Mouse (Mus musculus) midbrain, embryonic 12.5 days (tissue): ENCODE measurements around the gene Sgip1. TPM values are rescaled to one million over a fixed set of nuclear protein-coding genes. Genes with fewer than 3 reads are reported as not detected.

Source experiments
- ATAC-seq: fragments of 200-750 bp; cut with Nextera tagmentation; 2 replicates; pipeline ENCODE4 v1.8.0; 2017; ENCODE audit warnings: low read depth, moderate TSS enrichment, moderate library complexity; ENCODE audit not compliant: low FRiP score
- H3K27ac ChIP-seq: fragments of 300-500 bp; sonication (generic); replicated peaks from 2 replicates; pipeline ENCODE4 v1.5.1; 2016; ENCODE audit warnings: mild to moderate bottlenecking
- H3K27me3 ChIP-seq: fragments of 300-500 bp; sonication (generic); 2 replicates; pipeline ENCODE4 v1.6.1; 2016; ENCODE audit warnings: mild to moderate bottlenecking
- H3K36me3 ChIP-seq: fragments of 300-500 bp; sonication (generic); 2 replicates; pipeline ENCODE4 v1.6.1; 2016
- H3K4me1 ChIP-seq: fragments of 300-500 bp; sonication (generic); 2 replicates; pipeline ENCODE4 v1.6.1; 2016
- H3K4me2 ChIP-seq: fragments of 300-500 bp; sonication (generic); replicated peaks from 2 replicates; pipeline ENCODE4 v1.6.1; 2016; ENCODE audit warnings: mild to moderate bottlenecking, moderate library complexity
- H3K4me3 ChIP-seq: fragments of 300-500 bp; sonication (generic); 2 replicates; pipeline ENCODE4 v1.5.1; 2016; ENCODE audit warnings: mild to moderate bottlenecking
- H3K9ac ChIP-seq: fragments of 300-500 bp; sonication (generic); replicated peaks from 2 replicates; pipeline ENCODE4 v1.6.1; 2016; ENCODE audit warnings: mild to moderate bottlenecking, moderate library complexity
- H3K9me3 ChIP-seq: fragments of 300-500 bp; sonication (generic); 2 replicates; pipeline ENCODE4 v1.6.1; 2016; ENCODE audit warnings: mild to moderate bottlenecking
- WGBS: fragments of 180-500 bp; shearing (Covaris S2); methylation state at CpG from one replicate; pipeline ENCODE4 v1.1.7; 2016; 5-methylcytosine and 5-hydroxymethylcytosine counted together
- polyA plus RNA-seq: library from polyadenylated mRNA; unstranded; fragments of >200 nt; fragmentation: Nextera tagmentation; extraction: Ambion mirVana; gene quantifications from 2 replicates; pipeline ENCODE4 v1.2.1, GENCODE M21; 2016

The Sgip1 gene
- polyA plus RNA-seq, 1 experiment from 2014 or later = 32.5 TPM

DNA sequence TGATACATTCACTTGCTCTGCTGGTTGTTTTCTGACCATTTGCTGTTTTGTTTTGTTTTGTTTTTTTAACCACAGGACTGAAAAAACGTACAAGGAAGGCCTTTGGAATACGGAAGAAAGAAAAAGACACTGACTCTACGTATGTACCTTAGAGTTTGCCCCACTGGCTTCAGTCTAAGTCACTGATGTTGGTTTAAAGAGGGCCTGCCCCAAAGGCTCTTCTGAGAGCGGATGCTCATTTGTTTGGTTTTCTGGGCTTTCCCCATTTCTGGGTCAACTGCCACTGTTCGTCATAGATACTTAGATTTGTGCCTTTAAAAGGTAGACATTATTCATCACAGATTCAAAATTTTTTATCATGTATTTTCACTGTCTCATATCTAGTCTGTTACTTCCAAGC lies 111.7 kb downstream of the Sgip1 start:
- WGBS = 73% methylated on average over 5 of the region's 5 CpGs
- no peak for ATAC-seq

DNA sequence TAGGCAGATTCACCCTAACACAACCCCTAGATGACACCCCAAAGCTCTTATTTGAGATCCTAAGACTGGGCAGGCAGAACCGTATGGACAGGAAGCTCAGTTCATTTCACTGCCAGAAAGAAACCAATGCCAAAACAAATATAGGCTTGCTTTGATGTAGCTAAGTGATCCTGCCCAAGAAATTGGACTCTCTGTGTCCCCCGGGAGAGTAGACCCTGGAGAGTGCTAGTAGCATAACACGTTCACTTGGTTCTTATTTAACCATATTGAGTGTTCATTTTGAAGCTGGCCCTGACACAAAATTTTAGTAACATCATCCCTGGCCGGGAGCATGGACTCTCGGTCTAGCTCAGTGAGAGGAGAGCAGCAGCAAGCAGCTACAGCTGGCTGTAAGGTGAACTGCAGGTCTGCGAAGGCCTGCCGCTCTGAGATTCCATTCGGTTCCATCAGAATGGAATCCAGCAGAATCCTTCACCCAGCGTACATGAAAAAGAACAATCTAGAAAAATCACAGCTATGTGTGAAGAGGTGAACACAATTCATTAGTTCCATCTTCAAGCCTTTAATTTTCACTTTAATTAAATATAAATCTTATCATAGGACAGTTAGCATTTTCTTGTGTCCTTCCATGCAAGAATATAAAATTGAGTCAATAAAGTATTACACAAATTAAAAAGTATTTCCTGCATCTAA lies 112.4 kb downstream of the Sgip1 start:
- Histone ChIP-seq H3K27me3 (no peaks in the 10 kb centered on the region), H3K36me3 (no peaks in the 10 kb centered on the region), H3K9ac (no peak overlapping the region), H3K4me2 (no peak overlapping the region), H3K9me3 (no peaks in the 10 kb centered on the region), H3K4me3 (no peak overlapping the region), H3K27ac (no peak overlapping the region), H3K4me1 (peaks cover 19% of the 10 kb centered on the region)
- 71% methylated on average over 9 of the region's 9 CpGs for WGBS
- no peak for ATAC-seq

More for the DNA sequence above, 111.7 kb downstream of the Sgip1 start:
- no peak overlapping the region for H3K4me3 ChIP-seq
- H3K27me3 ChIP-seq = no peaks in the 10 kb centered on the region
- no peak overlapping the region for H3K9ac ChIP-seq
- no peak overlapping the region for H3K4me2 ChIP-seq
- H3K36me3 ChIP-seq = no peaks in the 10 kb centered on the region
- no peak overlapping the region for H3K27ac ChIP-seq
- peaks cover 19% of the 10 kb centered on the region for H3K4me1 ChIP-seq
- no peaks in the 10 kb centered on the region for H3K9me3 ChIP-seq

DNA sequence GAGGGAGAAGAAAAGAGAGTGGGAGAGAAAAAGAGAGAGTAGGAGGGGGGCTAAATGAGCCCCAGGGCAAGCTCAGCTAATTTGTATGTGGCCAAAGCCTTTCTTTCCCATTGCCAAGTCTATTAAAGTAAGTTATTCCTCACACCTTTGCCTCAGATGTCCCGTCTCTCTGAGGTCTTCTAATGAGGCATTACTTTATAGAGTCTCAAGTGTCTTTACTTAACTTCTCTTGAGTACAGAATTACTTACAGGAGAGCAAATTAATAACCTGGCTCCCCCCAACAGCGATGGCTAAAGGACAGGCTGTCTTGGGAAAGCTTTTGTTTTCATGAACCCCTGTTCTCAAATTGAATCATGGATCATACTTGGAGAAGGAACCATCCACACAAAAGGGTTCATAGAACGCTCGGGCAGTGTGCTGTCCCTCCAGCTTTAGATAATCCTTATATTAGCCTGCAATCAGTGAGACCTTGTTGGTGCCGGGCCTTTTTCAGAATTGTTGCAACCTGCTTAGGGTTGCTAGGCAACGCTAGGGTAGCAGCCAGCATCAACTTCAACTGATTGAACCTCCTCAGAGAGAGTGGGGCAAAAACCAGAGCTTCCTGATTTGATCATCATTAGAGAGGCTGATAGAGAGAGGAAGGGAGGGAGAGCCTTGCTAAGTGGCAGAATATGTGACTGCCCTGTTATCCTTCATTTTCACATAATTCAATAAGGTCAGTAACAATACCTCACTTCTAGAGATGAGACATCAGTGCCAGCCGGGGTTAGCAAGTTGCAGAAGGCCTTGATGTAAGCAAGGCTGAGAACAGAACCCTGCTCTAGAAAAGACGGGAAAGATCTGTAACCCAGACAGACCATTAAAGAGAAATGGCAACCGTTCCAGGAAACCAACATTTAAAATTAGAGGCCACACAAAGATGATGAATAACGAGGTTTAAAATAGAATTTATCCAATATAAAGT lies 114.1 kb downstream of the Sgip1 start:
- H3K27me3 ChIP-seq = no peaks in the 10 kb centered on the region
- peaks cover 19% of the 10 kb centered on the region for H3K4me1 ChIP-seq
- 35% methylated on average over 10 of the region's 10 CpGs for WGBS
- ATAC-seq = peak; percentile 89
- peak overlapping the region; percentile 35; the same call in 1 of the 2 replicates for H3K27ac ChIP-seq
- H3K9ac ChIP-seq = no peak overlapping the region
- H3K4me3 ChIP-seq = no peak overlapping the region
- H3K9me3 ChIP-seq = no peaks in the 10 kb centered on the region
- H3K4me2 ChIP-seq = peak overlapping the region; percentile 12; the same call in 1 of the 2 replicates
- H3K36me3 ChIP-seq = no peaks in the 10 kb centered on the region

DNA sequence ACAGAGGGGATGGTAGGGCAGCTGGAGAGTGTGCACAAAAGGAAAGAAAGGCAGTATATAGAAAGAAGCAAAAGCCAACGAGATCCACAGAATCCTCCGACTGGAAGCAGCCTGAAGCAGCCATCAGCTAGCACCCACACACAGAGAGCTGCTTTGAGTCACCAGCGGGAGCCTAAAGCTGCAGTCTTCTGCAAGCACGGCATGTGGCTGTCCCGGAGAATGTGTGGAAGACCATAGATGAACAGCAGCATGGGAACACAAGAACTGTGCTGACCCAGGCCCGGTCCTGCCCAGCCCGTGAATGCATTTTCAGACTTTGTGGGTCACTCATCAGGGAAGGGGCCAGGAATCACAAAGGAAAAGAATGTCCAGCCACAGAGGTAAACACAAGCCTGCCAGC lies 115.0 kb downstream of the Sgip1 start:
- Histone ChIP-seq H3K27me3 (no peaks in the 10 kb centered on the region), H3K4me3 (no peak overlapping the region), H3K4me1 (peaks cover 19% of the 10 kb centered on the region), H3K36me3 (no peaks in the 10 kb centered on the region), H3K9me3 (no peaks in the 10 kb centered on the region), H3K27ac (peak overlapping the region; percentile 16; the same call in 1 of the 2 replicates), H3K4me2 (peak overlapping the region; percentile 16), H3K9ac (no peak overlapping the region)
- 12% methylated on average over 7 of the region's 7 CpGs for whole genome bisulfite sequencing
- ATAC-seq = peak; percentile 44

DNA sequence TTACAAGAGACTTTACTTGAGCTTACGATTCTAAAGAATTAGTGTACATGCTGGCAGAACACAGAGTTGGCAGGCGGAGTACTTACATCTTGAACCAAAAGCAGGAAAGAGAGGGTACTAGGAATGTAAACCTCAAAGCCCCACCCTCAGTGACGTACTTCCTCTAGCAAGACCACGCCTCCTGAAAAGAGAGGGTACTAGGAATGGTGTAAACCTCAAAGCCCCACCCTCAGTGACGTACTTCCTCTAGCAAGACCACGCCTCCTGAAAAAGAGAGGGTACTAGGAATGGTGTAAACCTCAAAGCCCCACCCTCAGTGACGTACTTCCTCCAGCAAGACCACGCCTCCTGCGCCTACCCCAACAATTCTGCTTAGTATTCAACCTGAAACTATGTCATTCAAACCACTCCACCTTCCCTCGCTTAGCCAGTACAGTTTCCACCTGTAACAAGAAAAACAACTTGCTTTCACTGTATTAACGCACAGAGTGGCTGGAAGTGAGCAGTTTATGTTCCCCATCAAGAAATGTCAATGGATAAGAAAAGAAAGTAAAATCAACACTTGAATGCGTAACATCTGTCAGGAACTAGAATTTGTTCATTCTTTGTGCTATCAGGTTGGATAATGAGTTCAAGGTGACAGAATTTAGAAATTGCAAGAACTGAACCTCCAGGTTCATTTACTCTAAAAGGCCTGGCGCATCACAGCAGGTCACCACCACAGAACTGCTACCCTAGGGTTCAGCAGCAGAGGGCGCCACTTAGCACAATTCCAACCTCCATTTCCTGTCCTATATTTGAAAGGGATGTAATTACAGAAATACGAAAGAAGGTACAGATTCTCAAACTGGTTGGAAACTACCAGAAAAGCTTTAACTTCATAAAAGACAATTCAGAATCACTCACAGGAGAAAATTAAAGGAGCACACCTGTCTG lies 118.4 kb downstream of the Sgip1 start:
- no peaks in the 10 kb centered on the region for H3K36me3 ChIP-seq
- ATAC-seq = no peak
- 92% methylated on average over 15 of the region's 15 CpGs for WGBS
- no peaks in the 10 kb centered on the region for H3K9me3 ChIP-seq
- H3K27me3 ChIP-seq = no peaks in the 10 kb centered on the region
- H3K27ac ChIP-seq = no peak overlapping the region
- no peak overlapping the region for H3K9ac ChIP-seq
- no peak overlapping the region for H3K4me3 ChIP-seq
- peaks cover 19% of the 10 kb centered on the region for H3K4me1 ChIP-seq
- H3K4me2 ChIP-seq = no peak overlapping the region

DNA sequence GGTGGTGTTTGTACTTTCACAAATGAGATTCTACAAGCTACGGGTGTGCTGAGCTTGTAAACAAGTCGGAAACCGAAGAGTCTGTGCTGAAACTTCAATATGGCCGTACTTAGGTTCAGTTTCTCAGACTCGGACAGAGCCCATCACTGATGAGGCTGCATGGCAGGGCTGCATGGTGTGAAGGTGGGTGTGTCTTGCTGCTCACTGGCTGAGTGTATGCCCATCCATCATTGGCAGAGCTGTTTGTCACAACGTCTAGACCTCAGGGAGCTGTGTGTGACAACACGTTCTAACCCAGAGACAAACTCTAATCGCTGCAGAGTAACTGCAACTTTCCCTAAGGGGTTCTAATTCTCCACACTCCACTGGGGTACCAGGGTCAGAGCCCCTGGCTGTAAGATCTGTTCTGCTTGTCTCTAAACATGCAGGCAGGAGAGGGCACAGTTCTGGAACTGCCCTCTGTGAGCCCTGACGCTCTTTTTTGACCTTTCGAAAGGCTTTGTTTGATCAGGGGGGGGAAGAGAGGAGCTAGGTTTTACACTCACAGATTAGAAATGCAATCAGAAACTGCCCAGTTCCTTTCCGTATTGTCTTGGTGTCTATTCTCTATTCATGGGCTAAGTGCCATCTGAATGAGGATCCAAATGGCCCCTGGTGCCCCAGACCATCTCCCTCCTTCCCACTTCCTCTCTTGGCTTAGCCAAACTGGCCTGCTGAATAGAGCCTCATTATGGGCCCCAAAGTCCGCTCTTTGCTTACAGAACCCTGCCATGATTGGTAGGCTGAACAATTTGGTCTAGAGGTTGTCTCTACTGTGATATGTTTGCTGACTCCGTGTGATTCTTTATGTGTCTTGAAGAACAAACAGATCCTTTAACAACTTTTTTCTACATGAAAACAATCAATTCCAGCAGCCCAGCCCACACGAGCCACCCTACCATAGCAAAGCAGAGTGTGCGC lies 121.9 kb downstream of the Sgip1 start:
- Histone ChIP-seq H3K27ac (no peak overlapping the region), H3K36me3 (no peaks in the 10 kb centered on the region), H3K9me3 (no peaks in the 10 kb centered on the region), H3K4me3 (no peak overlapping the region), H3K27me3 (no peaks in the 10 kb centered on the region), H3K9ac (no peak overlapping the region), H3K4me2 (no peak overlapping the region), H3K4me1 (no peaks in the 10 kb centered on the region)
- no peak for ATAC-seq
- 73% methylated on average over 15 of the region's 15 CpGs for WGBS

DNA sequence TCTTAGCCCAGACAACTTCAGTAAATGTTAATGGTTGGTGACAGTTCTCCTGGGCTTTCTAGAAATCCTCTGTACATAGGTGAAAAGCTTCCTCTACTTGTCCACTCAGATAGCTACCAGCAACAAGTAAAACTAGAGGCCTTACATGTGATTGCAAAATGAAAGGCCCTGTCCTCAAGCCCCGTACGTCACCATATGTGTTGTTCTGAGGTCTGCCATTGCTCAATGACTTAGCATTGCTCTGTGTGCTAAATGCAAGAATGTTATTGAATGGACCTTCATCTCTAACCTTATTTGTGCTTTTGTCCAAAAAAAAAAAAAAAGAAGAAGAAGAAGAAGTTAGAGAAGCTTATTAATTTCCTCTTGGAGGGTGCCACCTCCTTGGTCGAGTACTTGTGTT lies 125.4 kb downstream of the Sgip1 start:
- 95% methylated on average over 3 of the region's 3 CpGs for WGBS

DNA sequence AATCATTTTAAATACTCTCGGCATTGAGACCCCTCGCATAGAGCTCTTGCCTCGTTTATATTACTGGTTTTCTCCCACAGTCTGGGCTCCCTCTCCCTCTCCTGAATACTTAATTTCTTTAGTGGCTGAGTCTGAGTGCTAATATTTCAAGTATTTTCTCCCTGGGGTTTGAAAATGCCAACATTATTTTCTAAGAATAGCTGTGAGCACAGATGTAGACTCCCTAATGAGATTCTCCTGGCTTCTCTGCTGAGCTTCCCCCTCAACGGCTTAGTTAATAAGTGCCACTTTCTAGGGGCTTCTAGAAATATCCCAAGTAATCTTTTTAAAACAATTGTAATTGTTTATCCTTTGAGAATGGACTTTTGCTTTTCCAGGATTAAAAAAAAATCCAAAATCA lies 130.2 kb downstream of the Sgip1 start:
- Histone ChIP-seq H3K27me3 (no peaks in the 10 kb centered on the region), H3K9ac (no peak overlapping the region), H3K4me1 (no peaks in the 10 kb centered on the region), H3K9me3 (no peaks in the 10 kb centered on the region), H3K36me3 (peaks cover 3% of the 10 kb centered on the region; the same call in 1 of the 2 replicates), H3K27ac (no peak overlapping the region), H3K4me3 (no peak overlapping the region), H3K4me2 (no peak overlapping the region)
- no peak for ATAC-seq
- WGBS = 67% methylated on average over 4 of the region's 4 CpGs

More for the DNA sequence above, 125.4 kb downstream of the Sgip1 start:
- H3K27ac ChIP-seq = no peak overlapping the region
- no peaks in the 10 kb centered on the region for H3K9me3 ChIP-seq
- H3K4me2 ChIP-seq = no peak overlapping the region
- H3K27me3 ChIP-seq = no peaks in the 10 kb centered on the region
- H3K9ac ChIP-seq = no peak overlapping the region
- H3K36me3 ChIP-seq = 0 out of 2 replicates have a peak, but pooled peaks cover 3% of the 10 kb centered on the region
- H3K4me3 ChIP-seq = no peak overlapping the region
- H3K4me1 ChIP-seq = no peaks in the 10 kb centered on the region
- ATAC-seq = no peak

DNA sequence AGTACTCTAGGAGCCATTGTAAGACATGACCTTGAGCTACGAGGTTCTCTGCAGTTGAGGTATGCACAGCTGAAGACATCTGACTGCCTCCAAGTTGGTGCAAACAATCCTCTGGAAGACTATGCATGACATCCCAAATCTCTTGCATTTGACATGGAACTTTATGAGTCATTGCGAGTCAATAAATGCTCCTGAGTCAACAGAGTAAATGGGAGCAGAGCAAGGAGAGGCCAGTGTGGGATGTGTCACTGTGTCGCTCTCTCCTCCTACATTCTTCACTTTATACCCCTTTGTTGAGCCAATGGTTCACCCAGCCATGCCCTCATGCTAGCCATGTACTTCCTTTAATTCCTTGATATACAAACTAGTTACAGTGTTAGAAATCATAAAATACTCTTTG lies 142.0 kb downstream of the Sgip1 start:
- no peak overlapping the region for H3K4me2 ChIP-seq
- no peaks in the 10 kb centered on the region for H3K4me1 ChIP-seq
- no peak overlapping the region for H3K27ac ChIP-seq
- WGBS = 96% methylated on average over 3 of the region's 3 CpGs
- no peak for ATAC-seq
- H3K4me3 ChIP-seq = no peak overlapping the region
- H3K9ac ChIP-seq = no peak overlapping the region
- H3K27me3 ChIP-seq = no peaks in the 10 kb centered on the region
- H3K9me3 ChIP-seq = no peaks in the 10 kb centered on the region
- no peaks in the 10 kb centered on the region for H3K36me3 ChIP-seq

DNA sequence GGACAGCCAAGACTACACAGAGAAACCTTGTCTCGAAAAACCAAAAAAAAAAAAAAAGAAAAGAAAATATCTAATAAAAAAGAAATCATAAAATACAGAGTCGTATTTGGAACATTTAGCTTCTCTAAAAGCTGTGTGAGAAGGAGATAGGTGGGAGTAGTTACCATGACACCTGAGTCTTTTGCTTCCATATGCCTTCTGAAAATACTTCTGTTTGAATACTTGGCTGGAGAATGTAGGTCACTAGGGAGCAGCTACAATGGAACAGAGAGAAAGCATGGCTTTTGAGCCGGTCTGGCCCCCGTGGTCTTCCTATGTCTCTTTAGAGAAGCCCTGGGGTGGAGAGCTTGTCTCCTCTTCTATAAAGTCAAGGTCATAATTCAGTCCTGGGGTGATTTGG lies 143.1 kb downstream of the Sgip1 start:
- Histone ChIP-seq H3K9me3 (no peaks in the 10 kb centered on the region), H3K27me3 (no peaks in the 10 kb centered on the region), H3K36me3 (no peaks in the 10 kb centered on the region), H3K27ac (no peak overlapping the region), H3K4me1 (no peaks in the 10 kb centered on the region), H3K4me2 (no peak overlapping the region), H3K4me3 (no peak overlapping the region), H3K9ac (no peak overlapping the region)
- no peak for ATAC-seq
- WGBS = 84% methylated on average over 4 of the region's 4 CpGs

DNA sequence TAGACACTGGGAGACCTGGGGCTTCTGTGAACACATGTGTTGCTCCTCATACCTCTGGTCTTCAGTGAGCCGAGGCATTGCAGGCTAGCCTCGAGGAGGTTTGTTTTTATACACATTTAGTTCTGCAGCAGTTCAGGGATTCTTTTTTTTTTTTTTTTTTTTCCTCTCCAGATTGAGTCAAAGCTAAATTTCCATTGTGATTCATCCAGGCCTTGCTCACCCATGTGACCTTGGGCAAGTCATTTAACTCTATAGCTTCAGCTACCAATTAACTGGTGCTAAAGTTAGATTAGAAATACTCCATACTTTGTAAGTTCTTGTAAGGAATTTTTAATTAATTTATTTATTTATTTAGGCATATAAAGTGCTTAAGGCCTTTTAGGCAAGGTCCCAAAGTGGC lies 145.4 kb downstream of the Sgip1 start:
- H3K4me2 ChIP-seq = no peak overlapping the region
- ATAC-seq = no peak
- no peak overlapping the region for H3K27ac ChIP-seq
- H3K9me3 ChIP-seq = no peaks in the 10 kb centered on the region
- no peaks in the 10 kb centered on the region for H3K4me1 ChIP-seq
- WGBS = 87% methylated on average over 2 of the region's 2 CpGs
- no peaks in the 10 kb centered on the region for H3K36me3 ChIP-seq
- H3K9ac ChIP-seq = no peak overlapping the region
- no peak overlapping the region for H3K4me3 ChIP-seq
- H3K27me3 ChIP-seq = no peaks in the 10 kb centered on the region
